Mouse (Mus musculus): ENCODE measurements around the gene Yjefn3. TPM values are rescaled to one million over a fixed set of nuclear protein-coding genes. Genes with fewer than 3 reads are reported as not detected.

The Yjefn3 gene
- polyA plus RNA-seq, 1 experiment from 2014 or later = 13.6 TPM

Other genes starting within 250 kb of the Yjefn3 start
- gene Zfp964, start 248.2 kb downstream of the Yjefn3 start, polyA plus RNA-seq (2015; fragmentation: Nextera tagmentation; extraction: Ambion mirVana) = 2.1 and 2.3 TPM in 2 replicates
- gene Zfp869, start 192.0 kb downstream of the Yjefn3 start, polyA plus RNA-seq (2015; fragmentation: Nextera tagmentation; extraction: Ambion mirVana) = 24.2 and 26.7 TPM in 2 replicates
- 6.5 and 8.6 TPM in 2 replicates for gene Zfp963, start 152.7 kb downstream of the Yjefn3 start, polyA plus RNA-seq (2015; fragmentation: Nextera tagmentation; extraction: Ambion mirVana)
- 0.64 TPM in 1 of 2 replicates, not detected in the other for gene Gm20422, start 127.8 kb downstream of the Yjefn3 start, polyA plus RNA-seq (2015; fragmentation: Nextera tagmentation; extraction: Ambion mirVana)
- gene Atp13a1, start 111.5 kb downstream of the Yjefn3 start, polyA plus RNA-seq (2015; fragmentation: Nextera tagmentation; extraction: Ambion mirVana) = 50.1 and 56.4 TPM in 2 replicates
- 32.8 and 37.0 TPM in 2 replicates for gene Zfp866, start 111.5 kb downstream of the Yjefn3 start, polyA plus RNA-seq (2015; fragmentation: Nextera tagmentation; extraction: Ambion mirVana)
- 32.2 and 34.5 TPM in 2 replicates for gene Gmip, start 94.0 kb downstream of the Yjefn3 start, polyA plus RNA-seq (2015; fragmentation: Nextera tagmentation; extraction: Ambion mirVana)
- 0.54 and 0.91 TPM in 2 replicates for gene Lpar2, start 80.3 kb downstream of the Yjefn3 start, polyA plus RNA-seq (2015; fragmentation: Nextera tagmentation; extraction: Ambion mirVana)
- gene Pbx4, start 70.2 kb downstream of the Yjefn3 start, polyA plus RNA-seq (2015; fragmentation: Nextera tagmentation; extraction: Ambion mirVana) = 60.5 TPM in 2 replicates
- gene Cilp2, start 15.0 kb downstream of the Yjefn3 start, polyA plus RNA-seq (2015; fragmentation: Nextera tagmentation; extraction: Ambion mirVana) = 6.6 and 7.0 TPM in 2 replicates
- gene Tssk6, start 528 bp downstream of the Yjefn3 start, polyA plus RNA-seq (2015; fragmentation: Nextera tagmentation; extraction: Ambion mirVana) = 3.5 and 3.7 TPM in 2 replicates
- gene Ndufa13, start 154 bp downstream of the Yjefn3 start, polyA plus RNA-seq (2015; fragmentation: Nextera tagmentation; extraction: Ambion mirVana) = 191 and 216 TPM in 2 replicates
- gene Gatad2a, start 93.7 kb upstream of the Yjefn3 start, polyA plus RNA-seq (2015; fragmentation: Nextera tagmentation; extraction: Ambion mirVana) = 13.9 and 19.7 TPM in 2 replicates
- 61.5 and 71.2 TPM in 2 replicates for gene Mau2, start 140.0 kb upstream of the Yjefn3 start, polyA plus RNA-seq (2015; fragmentation: Nextera tagmentation; extraction: Ambion mirVana)
- 54.4 and 55.8 TPM in 2 replicates for gene Sugp1, start 140.1 kb upstream of the Yjefn3 start, polyA plus RNA-seq (2015; fragmentation: Nextera tagmentation; extraction: Ambion mirVana)
- 1.2 and 1.4 TPM in 2 replicates for gene Tm6sf2, start 170.2 kb upstream of the Yjefn3 start, polyA plus RNA-seq (2015; fragmentation: Nextera tagmentation; extraction: Ambion mirVana)
- 1.2 and 1.3 TPM in 2 replicates for gene Hapln4, start 180.7 kb upstream of the Yjefn3 start, polyA plus RNA-seq (2015; fragmentation: Nextera tagmentation; extraction: Ambion mirVana)
- gene Ncan, start 218.2 kb upstream of the Yjefn3 start, polyA plus RNA-seq (2015; fragmentation: Nextera tagmentation; extraction: Ambion mirVana) = 178 and 200 TPM in 2 replicates
- gene Nr2c2ap, start 228.6 kb upstream of the Yjefn3 start, polyA plus RNA-seq (2015; fragmentation: Nextera tagmentation; extraction: Ambion mirVana) = 46.7 and 51.6 TPM in 2 replicates
- 12.3 and 12.5 TPM in 2 replicates for gene Rfxank, start 236.4 kb upstream of the Yjefn3 start, polyA plus RNA-seq (2015; fragmentation: Nextera tagmentation; extraction: Ambion mirVana)
- 56.4 and 57.1 TPM in 2 replicates for gene Borcs8, start 236.8 kb upstream of the Yjefn3 start, polyA plus RNA-seq (2015; fragmentation: Nextera tagmentation; extraction: Ambion mirVana)
- 0.85 and 1.2 TPM in 2 replicates for gene Mef2b, start 237.0 kb upstream of the Yjefn3 start, polyA plus RNA-seq (2015; fragmentation: Nextera tagmentation; extraction: Ambion mirVana)

Measured in hindbrain, embryonic 16.5 days (tissue).